Mouse (Mus musculus) layer of hippocampus, postnatal 25 days (tissue): ENCODE data around the gene Kat6b. TPM values are rescaled to one million over a fixed set of nuclear protein-coding genes. Genes with fewer than 3 reads are reported as not detected.
"Not testable (repeated sequence)": the region's sequence is repeated elsewhere in the genome, so short reads cannot be mapped to it uniquely, and the experiment has no call there.

ENCODE experiments used
- DNase-seq, 2 experiments: peaks; one replicate each; pipeline ENCODE4 v3.0.0; 2022; ENCODE audit warnings: mixed read lengths in 2 of 2, low spot score in 1 of 2; ENCODE audit errors: extremely low spot score in 1 of 2
- total RNA-seq, 2 experiments: library from RNA; stranded (reverse); gene quantifications; 2 replicates each; pipeline ENCODE4 v1.2.3; 2021

Kat6b gene
- 10 to 100 TPM; 70.0 to 83.4 TPM for total RNA-seq

GRCm38 (mm10) chr14:21481231-21481630 lies at the start of gene Kat6b:
Gene Kat6b (plus strand): TSS chr14:21481434.
- DNase-seq: no peak

- no peak for DNase-seq
Observed at GRCm38 (mm10) chr14:21433415-21433814, 47.8 kb upstream of the Kat6b start.

GRCm38 (mm10) chr14:21433995-21434394 lies 47.2 kb upstream of the Kat6b start:
- DNase-seq: no peak

- DNase-seq: no peak
Observed at GRCm38 (mm10) chr14:21434686-21435085, 46.5 kb upstream of the Kat6b start.

GRCm38 (mm10) chr14:21439785-21440184 lies 41.4 kb upstream of the Kat6b start:
- DNase-seq: no peak

- DNase-seq: no peak
Observed at GRCm38 (mm10) chr14:21440526-21440925, 40.7 kb upstream of the Kat6b start.

GRCm38 (mm10) chr14:21441772-21442533 lies 39.3 kb upstream of the Kat6b start:
- no peak for DNase-seq

GRCm38 (mm10) chr14:21452581-21452980 lies 28.7 kb upstream of the Kat6b start:
- no peak for DNase-seq

- DNase-seq: no peak
Observed at GRCm38 (mm10) chr14:21453896-21454295, 27.3 kb upstream of the Kat6b start.

GRCm38 (mm10) chr14:21455654-21456350 lies 25.4 kb upstream of the Kat6b start:
- no peak for DNase-seq

- no peak for DNase-seq
Observed at GRCm38 (mm10) chr14:21456526-21456925, 24.7 kb upstream of the Kat6b start.

GRCm38 (mm10) chr14:21457876-21458275 lies 23.4 kb upstream of the Kat6b start:
- DNase-seq: no peak

- no peak for DNase-seq
Observed at GRCm38 (mm10) chr14:21458696-21459095, 22.5 kb upstream of the Kat6b start.

- no peak for DNase-seq
Observed at GRCm38 (mm10) chr14:21459163-21459562, 22.1 kb upstream of the Kat6b start.

GRCm38 (mm10) chr14:21462398-21462797 lies 18.8 kb upstream of the Kat6b start:
- DNase-seq: no peak

GRCm38 (mm10) chr14:21463117-21463712 lies 18.0 kb upstream of the Kat6b start:
- no peak for DNase-seq

GRCm38 (mm10) chr14:21470386-21470785 lies 10.8 kb upstream of the Kat6b start:
- DNase-seq: no peak

- no peak for DNase-seq
Observed at GRCm38 (mm10) chr14:21471975-21472374, 9.3 kb upstream of the Kat6b start.

GRCm38 (mm10) chr14:21474593-21475132 lies 6.6 kb upstream of the Kat6b start:
- not testable (repeated sequence) for DNase-seq

- no peak for DNase-seq
Observed at GRCm38 (mm10) chr14:21477181-21477580, 4.1 kb upstream of the Kat6b start.

- no peak for DNase-seq
Observed at GRCm38 (mm10) chr14:21479566-21479965, 1.7 kb upstream of the Kat6b start.
